Mouse (Mus musculus): Measurements from ENCODE around the gene Trdmt1. TPM values are rescaled to one million over a fixed set of nuclear protein-coding genes. Genes with fewer than 3 reads are reported as not detected.

Gene Trdmt1
- total RNA-seq, 1 experiment: 7.4 TPM

DNA sequence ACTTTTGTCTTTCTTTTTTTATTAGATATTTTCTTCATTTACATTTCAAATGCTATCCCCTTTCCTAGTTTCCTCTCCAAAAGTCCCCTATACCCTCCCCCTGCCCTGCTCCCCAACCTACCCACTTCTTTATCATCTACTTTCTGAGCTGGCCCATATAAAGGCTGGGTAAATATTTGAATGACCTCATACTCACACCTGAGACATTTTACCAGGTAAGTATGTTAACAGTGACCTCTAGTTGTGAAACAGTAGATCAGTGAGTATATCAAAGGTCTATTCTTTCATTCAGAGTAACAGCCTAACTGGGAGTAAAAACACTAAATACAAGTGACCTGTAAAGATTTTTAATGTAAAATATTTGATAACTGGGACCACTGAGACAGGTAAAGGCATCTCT lies 7.7 kb downstream of the Trdmt1 start:
- H3K9me3 ChIP-seq (ENCODE audit: control insufficient read depth, insufficient read depth, low read depth, low read length): no peaks in the 10 kb centered on the region
- no peak overlapping the region for H3K27ac ChIP-seq (ENCODE audit: insufficient read depth, low read depth, low read length, poor library complexity, severe bottlenecking)
- H3K4me1 ChIP-seq (ENCODE audit: control insufficient read depth in 2 of 2, insufficient read depth in 2 of 2, low read length in 2 of 2, poor library complexity in 1 of 2): no peaks in the 10 kb centered on the region
- DNase-seq (ENCODE audit: low read depth, low spot score): no peak
- TF ChIP-seq MAFK (IDR thresholded peaks at IDR 0.05; ENCODE audit: insufficient read depth, low read depth, low read length): no peak
- TF ChIP-seq ZC3H11A (IDR thresholded peaks at IDR 0.05; ENCODE audit: borderline replicate concordance, low read depth, low read length): no peak
- TF ChIP-seq HCFC1 (IDR thresholded peaks at IDR 0.05; ENCODE audit: borderline replicate concordance, insufficient read depth, low read length): no peak
- no peak for TF ChIP-seq CHD2 (IDR thresholded peaks at IDR 0.05; ENCODE audit: low read depth, low read length)
- TF ChIP-seq ZNF384 (IDR thresholded peaks at IDR 0.05; ENCODE audit: low read depth, low read length): no peak
- no peaks in the 10 kb centered on the region for H3K36me3 ChIP-seq (ENCODE audit: control insufficient read depth, insufficient read depth, low read length, poor library complexity, severe bottlenecking)
- no peak overlapping the region for H3K4me3 ChIP-seq (ENCODE audit: insufficient read depth in 1 of 2, low read depth in 1 of 2, low read length in 2 of 2, poor library complexity in 1 of 2, severe bottlenecking in 1 of 2)
- no peak overlapping the region for H3K9ac ChIP-seq (ENCODE audit: insufficient read depth, low read depth, low read length, poor library complexity, severe bottlenecking)
- in situ Hi-C loops (cut with MboI; ENCODE audit: low sequenced_read_pairs in 2 of 2, unreplicated experiment in 2 of 2): no loop called here

DNA sequence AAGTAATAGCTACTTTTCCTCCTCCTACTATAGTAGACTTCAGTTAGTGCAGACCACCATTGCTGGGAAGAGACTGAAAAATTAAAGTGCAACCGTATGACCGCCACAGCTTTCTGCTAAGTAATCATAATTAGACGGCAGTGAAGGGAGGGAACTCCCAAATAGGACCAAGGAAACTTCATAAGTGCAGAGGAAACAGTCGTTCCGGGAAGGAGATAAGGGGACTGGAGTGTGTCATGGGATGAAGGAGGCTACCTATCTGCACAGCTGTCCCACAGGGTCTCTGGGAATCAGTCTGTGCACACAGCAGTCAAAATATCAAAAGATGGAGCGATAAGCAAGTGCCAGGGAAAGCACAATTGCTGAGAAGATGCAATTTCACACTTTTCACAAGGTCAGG lies 13.8 kb downstream of the Trdmt1 start:
- H3K9me3 ChIP-seq (ENCODE audit: control insufficient read depth, insufficient read depth, low read depth, low read length): no peaks in the 10 kb centered on the region
- TF ChIP-seq ZC3H11A (IDR thresholded peaks at IDR 0.05; ENCODE audit: borderline replicate concordance, low read depth, low read length): no peak
- TF ChIP-seq MAFK (IDR thresholded peaks at IDR 0.05; ENCODE audit: insufficient read depth, low read depth, low read length): no peak
- no peak for TF ChIP-seq ZNF384 (IDR thresholded peaks at IDR 0.05; ENCODE audit: low read depth, low read length)
- no peak for TF ChIP-seq HCFC1 (IDR thresholded peaks at IDR 0.05; ENCODE audit: borderline replicate concordance, insufficient read depth, low read length)
- no peak for TF ChIP-seq CHD2 (IDR thresholded peaks at IDR 0.05; ENCODE audit: low read depth, low read length)
- no peaks in the 10 kb centered on the region for H3K36me3 ChIP-seq (ENCODE audit: control insufficient read depth, insufficient read depth, low read length, poor library complexity, severe bottlenecking)
- in situ Hi-C loops (cut with MboI; ENCODE audit: low sequenced_read_pairs in 2 of 2, unreplicated experiment in 2 of 2): no loop called here
- no peak for DNase-seq (ENCODE audit: low read depth, low spot score)
- no peaks in the 10 kb centered on the region for H3K4me1 ChIP-seq (ENCODE audit: control insufficient read depth in 2 of 2, insufficient read depth in 2 of 2, low read length in 2 of 2, poor library complexity in 1 of 2)
- no peak overlapping the region for H3K9ac ChIP-seq (ENCODE audit: insufficient read depth, low read depth, low read length, poor library complexity, severe bottlenecking)
- no peak overlapping the region for H3K27ac ChIP-seq (ENCODE audit: insufficient read depth, low read depth, low read length, poor library complexity, severe bottlenecking)
- H3K4me3 ChIP-seq (ENCODE audit: insufficient read depth in 1 of 2, low read depth in 1 of 2, low read length in 2 of 2, poor library complexity in 1 of 2, severe bottlenecking in 1 of 2): no peak overlapping the region

DNA sequence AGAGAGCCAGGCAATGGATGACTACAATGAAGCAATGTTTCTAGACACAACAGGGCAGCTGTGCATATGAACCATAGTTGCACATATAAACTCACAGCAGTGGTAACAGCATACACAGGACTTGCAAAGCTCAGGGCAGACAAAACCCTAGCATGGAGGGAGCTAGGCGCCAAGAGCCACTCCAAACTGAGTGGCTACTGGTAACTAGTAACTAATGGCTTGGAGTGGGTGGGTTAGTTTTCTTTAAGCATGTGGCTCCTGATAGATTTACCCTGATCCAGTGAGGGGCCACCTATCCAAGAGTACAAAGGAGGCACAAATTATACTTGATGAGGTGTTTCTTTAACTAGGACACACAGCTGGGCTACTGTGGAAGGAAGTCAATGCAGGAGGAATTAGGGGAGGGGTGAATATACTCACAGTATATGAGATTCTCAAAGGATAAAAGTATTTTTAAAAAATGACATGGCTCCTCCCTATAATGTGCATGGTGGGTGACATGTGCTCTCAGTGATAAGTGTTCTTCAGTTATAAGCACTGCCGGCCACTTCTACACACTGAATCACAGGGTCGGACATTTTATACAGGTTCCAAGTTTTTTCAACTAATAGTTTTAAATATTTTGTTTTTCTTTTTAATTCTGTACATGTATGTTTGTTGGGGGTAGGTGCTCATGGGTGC lies 15.1 kb downstream of the Trdmt1 start:
- Histone ChIP-seq H3K9me3 (ENCODE audit: control insufficient read depth, insufficient read depth, low read depth, low read length) (no peaks in the 10 kb centered on the region), H3K4me3 (ENCODE audit: insufficient read depth in 1 of 2, low read depth in 1 of 2, low read length in 2 of 2, poor library complexity in 1 of 2, severe bottlenecking in 1 of 2) (no peak overlapping the region), H3K9ac (ENCODE audit: insufficient read depth, low read depth, low read length, poor library complexity, severe bottlenecking) (no peak overlapping the region), H3K36me3 (ENCODE audit: control insufficient read depth, insufficient read depth, low read length, poor library complexity, severe bottlenecking) (no peaks in the 10 kb centered on the region), H3K27ac (ENCODE audit: insufficient read depth, low read depth, low read length, poor library complexity, severe bottlenecking) (no peak overlapping the region), H3K4me1 (ENCODE audit: control insufficient read depth in 2 of 2, insufficient read depth in 2 of 2, low read length in 2 of 2, poor library complexity in 1 of 2) (no peaks in the 10 kb centered on the region)
- DNase-seq (ENCODE audit: low read depth, low spot score): no peak
- TF ChIP-seq CHD2 (IDR thresholded peaks at IDR 0.05; ENCODE audit: low read depth, low read length) (no peak), MAFK (IDR thresholded peaks at IDR 0.05; ENCODE audit: insufficient read depth, low read depth, low read length) (no peak), ZC3H11A (IDR thresholded peaks at IDR 0.05; ENCODE audit: borderline replicate concordance, low read depth, low read length) (no peak), HCFC1 (IDR thresholded peaks at IDR 0.05; ENCODE audit: borderline replicate concordance, insufficient read depth, low read length) (no peak), ZNF384 (IDR thresholded peaks at IDR 0.05; ENCODE audit: low read depth, low read length) (no peak)
- in situ Hi-C loops (cut with MboI; ENCODE audit: low sequenced_read_pairs in 2 of 2, unreplicated experiment in 2 of 2): no loop called here

DNA sequence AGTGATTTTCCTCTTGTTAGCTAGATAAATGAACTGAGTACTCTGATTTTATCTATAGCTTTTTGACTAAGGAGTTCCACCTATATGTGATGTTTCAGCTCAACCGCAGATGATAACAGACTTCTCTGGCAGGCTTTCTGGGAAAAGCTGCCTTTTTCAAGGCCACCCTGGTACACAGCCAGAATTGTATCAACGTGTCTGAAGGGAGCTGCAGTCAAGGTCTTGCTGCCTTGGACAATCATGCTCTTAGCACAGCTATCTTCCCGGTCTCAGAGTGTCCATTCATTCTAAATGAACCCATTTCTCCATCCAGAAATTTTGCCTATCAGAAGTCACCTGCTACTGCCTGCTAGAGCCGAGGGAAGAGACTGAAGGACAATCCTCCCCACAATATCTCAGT lies 16.9 kb downstream of the Trdmt1 start:
- no peak for DNase-seq (ENCODE audit: low read depth, low spot score)

More for the DNA sequence above, 16.9 kb downstream of the Trdmt1 start:
- Histone ChIP-seq H3K9me3 (ENCODE audit: control insufficient read depth, insufficient read depth, low read depth, low read length) (no peaks in the 10 kb centered on the region), H3K4me3 (ENCODE audit: insufficient read depth in 1 of 2, low read depth in 1 of 2, low read length in 2 of 2, poor library complexity in 1 of 2, severe bottlenecking in 1 of 2) (no peak overlapping the region), H3K27ac (ENCODE audit: insufficient read depth, low read depth, low read length, poor library complexity, severe bottlenecking) (no peak overlapping the region), H3K4me1 (ENCODE audit: control insufficient read depth in 2 of 2, insufficient read depth in 2 of 2, low read length in 2 of 2, poor library complexity in 1 of 2) (no peaks in the 10 kb centered on the region), H3K9ac (ENCODE audit: insufficient read depth, low read depth, low read length, poor library complexity, severe bottlenecking) (no peak overlapping the region), H3K36me3 (ENCODE audit: control insufficient read depth, insufficient read depth, low read length, poor library complexity, severe bottlenecking) (no peaks in the 10 kb centered on the region)
- no peak for TF ChIP-seq HCFC1 (IDR thresholded peaks at IDR 0.05; ENCODE audit: borderline replicate concordance, insufficient read depth, low read length)
- no peak for TF ChIP-seq ZC3H11A (IDR thresholded peaks at IDR 0.05; ENCODE audit: borderline replicate concordance, low read depth, low read length)
- no peak for TF ChIP-seq ZNF384 (IDR thresholded peaks at IDR 0.05; ENCODE audit: low read depth, low read length)
- no peak for TF ChIP-seq MAFK (IDR thresholded peaks at IDR 0.05; ENCODE audit: insufficient read depth, low read depth, low read length)
- TF ChIP-seq CHD2 (IDR thresholded peaks at IDR 0.05; ENCODE audit: low read depth, low read length): no peak
- in situ Hi-C loops (cut with MboI; ENCODE audit: low sequenced_read_pairs in 2 of 2, unreplicated experiment in 2 of 2): no loop called here
